Mouse (Mus musculus) heart, embryonic 12.5 days (tissue): Measurements from ENCODE around the gene Tagln. TPM values are rescaled to one million over a fixed set of nuclear protein-coding genes. Genes with fewer than 3 reads are reported as not detected.
A peak's percentile ranks its signal among the peaks of the same experiment; 100 is the strongest.

ENCODE experiments used
- ATAC-seq: fragments of 200-750 bp; cut with Nextera tagmentation; 2 replicates; pipeline ENCODE4 v1.8.0; 2017; ENCODE audit warnings: moderate TSS enrichment, moderate library complexity; ENCODE audit not compliant: insufficient number of reproducible peaks, low FRiP score
- H3K27ac ChIP-seq: fragments of 300-500 bp; sonication (generic); 2 replicates; pipeline ENCODE4 v1.5.1; 2016; ENCODE audit warnings: mild to moderate bottlenecking, moderate library complexity; ENCODE audit not compliant: poor library complexity, severe bottlenecking
- H3K27me3 ChIP-seq: fragments of 300-500 bp; sonication (generic); replicated peaks from 2 replicates; pipeline ENCODE4 v1.6.1; 2016; ENCODE audit warnings: mild to moderate bottlenecking, moderate library complexity
- H3K36me3 ChIP-seq: fragments of 300-500 bp; sonication (generic); 2 replicates; pipeline ENCODE4 v1.6.1; 2016; ENCODE audit warnings: mild to moderate bottlenecking, moderate library complexity
- H3K4me1 ChIP-seq: fragments of 300-500 bp; sonication (generic); replicated peaks from 2 replicates; pipeline ENCODE4 v1.6.1; 2016; ENCODE audit warnings: mild to moderate bottlenecking
- H3K4me2 ChIP-seq: fragments of 300-500 bp; sonication (generic); 2 replicates; pipeline ENCODE4 v1.6.1; 2016; ENCODE audit warnings: mild to moderate bottlenecking, moderate library complexity
- H3K4me3 ChIP-seq: fragments of 300-500 bp; sonication (generic); 2 replicates; pipeline ENCODE4 v1.5.1; 2016; ENCODE audit warnings: mild to moderate bottlenecking
- H3K9ac ChIP-seq: fragments of 300-500 bp; sonication (generic); 2 replicates; pipeline ENCODE4 v1.6.1; 2016; ENCODE audit warnings: mild to moderate bottlenecking, moderate library complexity
- H3K9me3 ChIP-seq: fragments of 300-500 bp; sonication (generic); replicated peaks from 2 replicates; pipeline ENCODE4 v1.6.1; 2016; ENCODE audit warnings: mild to moderate bottlenecking, moderate library complexity
- WGBS: fragments of 180-500 bp; shearing (Covaris S2); methylation state at CpG from one replicate; pipeline ENCODE4 v1.1.7; 2016; 5-methylcytosine and 5-hydroxymethylcytosine counted together
- polyA plus RNA-seq: library from polyadenylated mRNA; unstranded; fragments of >200 nt; fragmentation: Nextera tagmentation; extraction: Ambion mirVana; gene quantifications from 2 replicates; pipeline ENCODE4 v1.2.1, GENCODE M21; 2016

Tagln gene
- polyA plus RNA-seq, 1 experiment from 2014 or later, result 253 TPM

GRCm38 (mm10) chr9:45931958-45932357 is 3.9 kb downstream of the Tagln start:
- Histone ChIP-seq H3K4me3 (no peak overlapping the region), H3K9ac (0 out of 2 replicates have a peak overlapping the region, but pooled peaks have one; percentile 13), H3K27ac (0 out of 2 replicates have a peak overlapping the region, but pooled peaks have one; percentile 9), H3K27me3 (no peaks in the 10 kb centered on the region), H3K4me1 (peaks cover 41% of the 10 kb centered on the region), H3K4me2 (0 out of 2 replicates have a peak overlapping the region, but pooled peaks have one; percentile 71), H3K36me3 (peaks cover 48% of the 10 kb centered on the region), H3K9me3 (no peaks in the 10 kb centered on the region)
- no peak for ATAC-seq
- WGBS, result 39% methylated on average over 1 of the region's 1 CpGs

- Histone ChIP-seq H3K9ac (no peak overlapping the region), H3K4me2 (no peak overlapping the region), H3K27ac (no peak overlapping the region), H3K4me1 (peaks cover 20% of the 10 kb centered on the region), H3K4me3 (no peak overlapping the region), H3K27me3 (no peaks in the 10 kb centered on the region), H3K36me3 (peaks cover 64% of the 10 kb centered on the region), H3K9me3 (no peaks in the 10 kb centered on the region)
- no peak for ATAC-seq
- WGBS, result 85% methylated on average over 5 of the region's 5 CpGs
These were observed 6.6 kb downstream of the Tagln start for GRCm38 (mm10) chr9:45929285-45929684.

GRCm38 (mm10) chr9:45919895-45920294 is 16.0 kb downstream of the Tagln start:
- no peak overlapping the region for H3K4me2 ChIP-seq
- 53% methylated on average over 1 of the region's 1 CpGs for WGBS
- H3K9me3 ChIP-seq, result no peaks in the 10 kb centered on the region
- H3K4me1 ChIP-seq, result no peaks in the 10 kb centered on the region
- no peak overlapping the region for H3K4me3 ChIP-seq
- no peak overlapping the region for H3K9ac ChIP-seq
- H3K27ac ChIP-seq, result no peak overlapping the region
- peaks cover 86% of the 10 kb centered on the region for H3K36me3 ChIP-seq
- no peak for ATAC-seq
- H3K27me3 ChIP-seq, result no peaks in the 10 kb centered on the region

- H3K27me3 ChIP-seq, result no peaks in the 10 kb centered on the region
- WGBS, result 86% methylated on average over 5 of the region's 5 CpGs
- no peaks in the 10 kb centered on the region for H3K9me3 ChIP-seq
- no peak overlapping the region for H3K4me3 ChIP-seq
- H3K27ac ChIP-seq, result no peak overlapping the region
- H3K4me1 ChIP-seq, result no peaks in the 10 kb centered on the region
- no peak overlapping the region for H3K9ac ChIP-seq
- H3K4me2 ChIP-seq, result no peak overlapping the region
- peaks cover 95% of the 10 kb centered on the region for H3K36me3 ChIP-seq
- no peak for ATAC-seq
These were observed 18.6 kb downstream of the Tagln start for GRCm38 (mm10) chr9:45917041-45917934.

- H3K27ac ChIP-seq, result no peak overlapping the region
- H3K4me1 ChIP-seq, result no peaks in the 10 kb centered on the region
- no peaks in the 10 kb centered on the region for H3K9me3 ChIP-seq
- H3K36me3 ChIP-seq, result peaks cover 97% of the 10 kb centered on the region
- no peak overlapping the region for H3K9ac ChIP-seq
- H3K27me3 ChIP-seq, result no peaks in the 10 kb centered on the region
- no peak overlapping the region for H3K4me2 ChIP-seq
- WGBS, result 85% methylated on average over 2 of the region's 2 CpGs
- H3K4me3 ChIP-seq, result no peak overlapping the region
- no peak for ATAC-seq
These were observed 20.2 kb downstream of the Tagln start for GRCm38 (mm10) chr9:45915659-45916058.

GRCm38 (mm10) chr9:45911673-45912072 is 24.2 kb downstream of the Tagln start:
- Histone ChIP-seq H3K4me1 (peaks cover 10% of the 10 kb centered on the region), H3K9me3 (no peaks in the 10 kb centered on the region), H3K36me3 (peaks cover 79% of the 10 kb centered on the region), H3K27me3 (no peaks in the 10 kb centered on the region), H3K27ac (no peak overlapping the region), H3K4me2 (no peak overlapping the region), H3K4me3 (no peak overlapping the region), H3K9ac (no peak overlapping the region)
- WGBS, result 53% methylated on average over 1 of the region's 1 CpGs
- ATAC-seq, result no peak

- Histone ChIP-seq H3K27me3 (no peaks in the 10 kb centered on the region), H3K4me2 (no peak overlapping the region), H3K36me3 (peaks cover 72% of the 10 kb centered on the region), H3K9ac (no peak overlapping the region), H3K4me3 (no peak overlapping the region), H3K9me3 (no peaks in the 10 kb centered on the region), H3K4me1 (peaks cover 10% of the 10 kb centered on the region), H3K27ac (no peak overlapping the region)
- ATAC-seq, result no peak
- WGBS, result 86% methylated on average over 3 of the region's 3 CpGs
These were observed 24.9 kb downstream of the Tagln start for GRCm38 (mm10) chr9:45910995-45911394.

GRCm38 (mm10) chr9:45907078-45907428 is 28.8 kb downstream of the Tagln start:
- peak overlapping the region; percentile 80 for H3K4me2 ChIP-seq
- peaks cover 46% of the 10 kb centered on the region for H3K36me3 ChIP-seq
- WGBS, result 0% methylated on average over 19 of the region's 19 CpGs
- peak overlapping the region; percentile 96 for H3K27ac ChIP-seq
- no peaks in the 10 kb centered on the region for H3K27me3 ChIP-seq
- no peaks in the 10 kb centered on the region for H3K9me3 ChIP-seq
- ATAC-seq, result peak; percentile 29
- H3K4me3 ChIP-seq, result peak overlapping the region; percentile 95
- peak overlapping the region; percentile 97 for H3K9ac ChIP-seq
- peaks cover 21% of the 10 kb centered on the region for H3K4me1 ChIP-seq

- no peaks in the 10 kb centered on the region for H3K9me3 ChIP-seq
- peaks cover 21% of the 10 kb centered on the region for H3K4me1 ChIP-seq
- peak within 1 kb of the TSS; percentile 97 for H3K9ac ChIP-seq
- under 1% methylated on average over 79 of the region's 80 CpGs for WGBS
- H3K36me3 ChIP-seq, result peaks cover 45% of the 10 kb centered on the region
- H3K27ac ChIP-seq, result peak within 1 kb of the TSS; percentile 96
- peak within 1 kb of the TSS; percentile 95 for H3K4me3 ChIP-seq
- H3K4me2 ChIP-seq, result peak within 1 kb of the TSS; percentile 80
- peak; percentile 95 for ATAC-seq
- H3K27me3 ChIP-seq, result no peaks in the 10 kb centered on the region
These were observed 29.3 kb downstream of the Tagln start, which contains the start of the genes Pcsk7 and Rnf214 for GRCm38 (mm10) chr9:45906355-45907077. Pcsk7 (plus strand) TSS chr9:45906497. Rnf214 (minus strand) TSS chr9:45906911.

- Histone ChIP-seq H3K9me3 (no peaks in the 10 kb centered on the region), H3K27me3 (no peaks in the 10 kb centered on the region), H3K4me2 (peak overlapping the region; percentile 80), H3K36me3 (peaks cover 38% of the 10 kb centered on the region), H3K9ac (peak overlapping the region; percentile 97), H3K4me1 (peaks cover 21% of the 10 kb centered on the region), H3K4me3 (peak overlapping the region; percentile 95), H3K27ac (peak overlapping the region; percentile 96)
- 0% methylated on average over 19 of the region's 27 CpGs for WGBS
- peak; percentile 57 for ATAC-seq
These were observed 30.0 kb downstream of the Tagln start for GRCm38 (mm10) chr9:45905811-45906237.

- WGBS, result 51% methylated on average over 4 of the region's 4 CpGs
- Histone ChIP-seq H3K27me3 (no peaks in the 10 kb centered on the region), H3K4me1 (peaks cover 21% of the 10 kb centered on the region), H3K9ac (no peak overlapping the region), H3K27ac (no peak overlapping the region), H3K4me3 (peak overlapping the region; percentile 95), H3K4me2 (peak overlapping the region; percentile 80), H3K9me3 (no peaks in the 10 kb centered on the region), H3K36me3 (peaks cover 31% of the 10 kb centered on the region)
- no peak for ATAC-seq
These were observed 30.7 kb downstream of the Tagln start for GRCm38 (mm10) chr9:45905196-45905595.
